Mouse (Mus musculus): ENCODE measurements around the gene Myl6b.
"Not testable (repeated sequence)": the region's sequence is repeated elsewhere in the genome, so short reads cannot be mapped to it uniquely, and the experiment has no call there.

The Myl6b gene

GRCm38 (mm10) chr10:128493695-128494666, 4.5 kb downstream of the Myl6b start, which contains the start of gene Myl6:
Myl6 (minus strand) TSS chr10:128494145.
- peak; percentile 99 for DNase-seq (ENCODE audit: inconsistent ontology term)

GRCm38 (mm10) chr10:128493319-128493694, 5.2 kb downstream of the Myl6b start:
- no peak for DNase-seq (ENCODE audit: inconsistent ontology term)

GRCm38 (mm10) chr10:128492633-128493311, 5.7 kb downstream of the Myl6b start:
- peak; percentile 92 for DNase-seq (ENCODE audit: inconsistent ontology term)

GRCm38 (mm10) chr10:128492051-128492450, 6.4 kb downstream of the Myl6b start:
- not testable (repeated sequence) for DNase-seq (ENCODE audit: inconsistent ontology term)

GRCm38 (mm10) chr10:128491495-128491894, 7.0 kb downstream of the Myl6b start:
- no peak for DNase-seq (ENCODE audit: inconsistent ontology term)

GRCm38 (mm10) chr10:128490912-128491311, 7.6 kb downstream of the Myl6b start:
- DNase-seq (ENCODE audit: inconsistent ontology term): no peak

GRCm38 (mm10) chr10:128490232-128490631, 8.3 kb downstream of the Myl6b start:
- DNase-seq (ENCODE audit: inconsistent ontology term): peak; percentile 70

GRCm38 (mm10) chr10:128489785-128490184, 8.7 kb downstream of the Myl6b start:
- DNase-seq (ENCODE audit: inconsistent ontology term): no peak

- DNase-seq (ENCODE audit: inconsistent ontology term): peak; percentile 36
Measured at GRCm38 (mm10) chr10:128489380-128489779, 9.1 kb downstream of the Myl6b start.

- no peak for DNase-seq (ENCODE audit: inconsistent ontology term)
Measured at GRCm38 (mm10) chr10:128488776-128489175, 9.7 kb downstream of the Myl6b start.

GRCm38 (mm10) chr10:128487861-128488712, 10.4 kb downstream of the Myl6b start:
- DNase-seq (ENCODE audit: inconsistent ontology term): no peak

GRCm38 (mm10) chr10:128486370-128486769, 12.1 kb downstream of the Myl6b start:
- no peak for DNase-seq (ENCODE audit: inconsistent ontology term)

- DNase-seq (ENCODE audit: inconsistent ontology term): no peak
Measured at GRCm38 (mm10) chr10:128474366-128474765, 24.1 kb downstream of the Myl6b start.

- no peak for DNase-seq (ENCODE audit: inconsistent ontology term)
Measured at GRCm38 (mm10) chr10:128460270-128460630, 38.2 kb downstream of the Myl6b start.

- peak; percentile 45 for DNase-seq (ENCODE audit: inconsistent ontology term)
Measured at GRCm38 (mm10) chr10:128459409-128460269, 38.8 kb downstream of the Myl6b start.

GRCm38 (mm10) chr10:128458719-128459408, 39.6 kb downstream of the Myl6b start, which contains the start of gene Smarcc2:
Smarcc2 (plus strand) TSS chr10:128459248.
- peak; percentile 90 for DNase-seq (ENCODE audit: inconsistent ontology term)

GRCm38 (mm10) chr10:128458348-128458718, 40.2 kb downstream of the Myl6b start:
- peak; percentile 87 for DNase-seq (ENCODE audit: inconsistent ontology term)

GRCm38 (mm10) chr10:128457676-128458075, 40.8 kb downstream of the Myl6b start:
- DNase-seq (ENCODE audit: inconsistent ontology term): no peak

GRCm38 (mm10) chr10:128455280-128455679, 43.2 kb downstream of the Myl6b start:
- DNase-seq (ENCODE audit: inconsistent ontology term): peak; percentile 70

GRCm38 (mm10) chr10:128454471-128454870, 44.0 kb downstream of the Myl6b start:
- no peak for DNase-seq (ENCODE audit: inconsistent ontology term)

Measured in Muller cell, postnatal 12 days (primary cell).